Mouse (Mus musculus): ENCODE measurements around the gene Agrp.

The Agrp gene

GRCm38 (mm10) chr8:105636963-105637510 is at the start of gene Agrp:
Agrp (minus strand) TSS chr8:105637393.
- DNase-seq (ENCODE audit: low read depth, low spot score), result peak; percentile 52

- no peak for DNase-seq (ENCODE audit: low read depth, low spot score)
Observed at GRCm38 (mm10) chr8:105686551-105686950, 49.4 kb upstream of the Agrp start.

- peak; percentile 43 for DNase-seq (ENCODE audit: low read depth, low spot score)
Observed at GRCm38 (mm10) chr8:105685796-105686308, 48.7 kb upstream of the Agrp start, which contains the start of gene Carmil2. Carmil2 (plus strand) TSS chr8:105686274.

- no peak for DNase-seq (ENCODE audit: low read depth, low spot score)
Observed at GRCm38 (mm10) chr8:105685325-105685724, 48.1 kb upstream of the Agrp start.

- DNase-seq (ENCODE audit: low read depth, low spot score), result no peak
Observed at GRCm38 (mm10) chr8:105677891-105678290, 40.7 kb upstream of the Agrp start.

- DNase-seq (ENCODE audit: low read depth, low spot score), result peak; percentile 27
Observed at GRCm38 (mm10) chr8:105661167-105661566, 24.0 kb upstream of the Agrp start.

GRCm38 (mm10) chr8:105657641-105658040 is 20.4 kb upstream of the Agrp start:
- no peak for DNase-seq (ENCODE audit: low read depth, low spot score)

GRCm38 (mm10) chr8:105648929-105649328 is 11.7 kb upstream of the Agrp start:
- no peak for DNase-seq (ENCODE audit: low read depth, low spot score)

- no peak for DNase-seq (ENCODE audit: low read depth, low spot score)
Observed at GRCm38 (mm10) chr8:105645205-105645604, 8.0 kb upstream of the Agrp start.

GRCm38 (mm10) chr8:105640511-105640910 is 3.3 kb upstream of the Agrp start:
- no peak for DNase-seq (ENCODE audit: low read depth, low spot score)

GRCm38 (mm10) chr8:105639835-105640234 is 2.6 kb upstream of the Agrp start:
- DNase-seq (ENCODE audit: low read depth, low spot score), result no peak

- DNase-seq (ENCODE audit: low read depth, low spot score), result no peak
Observed at GRCm38 (mm10) chr8:105638510-105638909, 1.3 kb upstream of the Agrp start.

- peak; percentile 70 for DNase-seq (ENCODE audit: low read depth, low spot score)
Observed at GRCm38 (mm10) chr8:105637601-105638041, 428 bp upstream of the Agrp start.

GRCm38 (mm10) chr8:105636018-105636962 is 903 bp downstream of the Agrp start, which contains the start of gene Ctcf:
Ctcf (plus strand) TSS chr8:105636568.
- peak; percentile 94 for DNase-seq (ENCODE audit: low read depth, low spot score)

GRCm38 (mm10) chr8:105635481-105635880 is 1.7 kb downstream of the Agrp start:
- no peak for DNase-seq (ENCODE audit: low read depth, low spot score)

- no peak for DNase-seq (ENCODE audit: low read depth, low spot score)
Observed at GRCm38 (mm10) chr8:105634771-105635458, 2.3 kb downstream of the Agrp start.

GRCm38 (mm10) chr8:105629337-105629736 is 7.9 kb downstream of the Agrp start:
- DNase-seq (ENCODE audit: low read depth, low spot score), result no peak

GRCm38 (mm10) chr8:105626086-105626485 is 11.1 kb downstream of the Agrp start:
- DNase-seq (ENCODE audit: low read depth, low spot score), result no peak

GRCm38 (mm10) chr8:105624831-105625230 is 12.4 kb downstream of the Agrp start:
- no peak for DNase-seq (ENCODE audit: low read depth, low spot score)

- no peak for DNase-seq (ENCODE audit: low read depth, low spot score)
Observed at GRCm38 (mm10) chr8:105624401-105624800, 12.8 kb downstream of the Agrp start.

- DNase-seq (ENCODE audit: low read depth, low spot score), result no peak
Observed at GRCm38 (mm10) chr8:105623679-105624245, 13.4 kb downstream of the Agrp start.

Data from mesoderm, embryonic 11.5 days (tissue).